Mouse (Mus musculus) spleen, postnatal 14 days (tissue): ENCODE measurements around the gene Osbpl5.

Experiments used
- DNase-seq, 2 experiments: peaks; one replicate each; pipeline ENCODE4 v3.0.0; 2021 to 2022; ENCODE audit warnings: low spot score in 2 of 2

Gene Osbpl5

GRCm38 (mm10) chr7:143755357-143756124, 1.2 kb downstream of the Osbpl5 start:
- DNase-seq: no peak

DNA sequence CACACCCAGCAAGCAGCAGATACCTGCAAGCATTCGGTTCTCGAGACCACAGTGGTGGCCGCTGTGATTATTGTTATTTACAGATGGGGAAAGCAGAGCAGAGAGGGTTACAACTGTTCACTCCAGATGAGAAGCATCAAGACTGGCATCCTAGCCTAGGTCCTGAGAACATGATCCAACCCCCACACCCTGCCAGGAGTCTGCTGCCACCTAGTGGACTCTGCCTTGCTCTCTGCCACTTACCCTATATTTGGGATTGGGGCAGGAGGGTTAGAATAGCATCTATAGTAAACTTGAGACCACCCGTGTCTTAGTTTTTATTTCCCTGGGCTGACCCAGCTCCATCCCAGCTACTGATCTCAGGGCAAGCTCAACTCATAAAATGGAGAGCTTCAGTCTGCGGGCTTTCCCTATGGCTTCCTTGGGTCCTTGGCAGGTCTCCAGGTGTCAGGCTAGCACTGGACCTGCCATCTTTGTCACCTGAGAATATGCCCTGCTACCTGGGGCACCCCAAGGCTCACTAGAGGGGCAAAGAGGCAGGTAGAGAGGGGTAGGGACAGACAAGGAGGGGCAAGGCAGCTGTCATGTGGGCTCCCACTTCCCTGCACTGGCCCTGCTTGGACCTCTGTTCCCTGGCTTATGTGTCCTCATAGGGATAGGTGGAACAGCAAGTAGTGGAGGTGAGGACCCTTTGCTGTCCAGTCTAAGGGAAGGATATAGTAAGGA, 2.6 kb downstream of the Osbpl5 start:
- peak in 1 of 2 experiments; percentile 54 for DNase-seq

- DNase-seq: no peak
Observed at GRCm38 (mm10) chr7:143752606-143753005, 4.2 kb downstream of the Osbpl5 start.

- DNase-seq: no peak
Observed at GRCm38 (mm10) chr7:143752056-143752455, 4.7 kb downstream of the Osbpl5 start.

DNA sequence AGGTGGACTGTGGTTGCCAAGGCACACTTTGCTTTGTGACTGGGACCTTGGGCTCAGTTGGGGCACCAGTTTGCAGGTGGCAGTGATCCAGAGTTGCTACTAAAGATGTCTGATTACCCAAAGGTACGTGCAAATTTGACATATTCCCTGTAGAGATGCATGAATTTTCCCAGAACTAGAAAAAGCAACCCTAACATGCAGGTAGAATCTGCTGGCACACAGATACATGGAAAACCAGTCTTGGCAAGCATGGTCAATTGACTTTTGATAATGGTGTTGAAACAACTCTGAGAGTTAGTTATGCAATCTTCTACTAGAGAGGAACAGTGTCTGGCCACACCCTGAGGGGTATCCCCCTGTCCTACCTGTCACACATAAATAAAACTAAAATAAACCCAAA, 5.4 kb downstream of the Osbpl5 start:
- DNase-seq: no peak

DNA sequence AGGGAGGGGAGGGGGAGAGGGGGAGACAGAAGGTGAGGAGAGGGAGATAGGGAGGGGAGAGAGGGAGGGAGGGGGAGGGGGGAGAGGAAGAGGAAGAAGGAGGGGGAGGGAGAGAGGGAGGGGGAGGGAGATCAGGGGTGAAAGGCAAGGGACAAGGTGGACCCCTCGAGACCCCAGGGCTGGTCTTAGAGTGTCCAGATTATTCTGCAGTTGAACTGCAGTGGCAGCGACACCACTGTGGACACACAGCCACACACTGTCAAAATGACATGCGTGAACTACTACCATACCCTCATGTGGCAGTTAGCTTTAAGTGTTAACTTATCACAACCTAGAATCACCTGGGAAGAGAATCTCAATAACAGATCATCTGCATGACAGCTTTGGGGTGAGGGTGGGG, 7.7 kb downstream of the Osbpl5 start:
- DNase-seq: no peak

DNA sequence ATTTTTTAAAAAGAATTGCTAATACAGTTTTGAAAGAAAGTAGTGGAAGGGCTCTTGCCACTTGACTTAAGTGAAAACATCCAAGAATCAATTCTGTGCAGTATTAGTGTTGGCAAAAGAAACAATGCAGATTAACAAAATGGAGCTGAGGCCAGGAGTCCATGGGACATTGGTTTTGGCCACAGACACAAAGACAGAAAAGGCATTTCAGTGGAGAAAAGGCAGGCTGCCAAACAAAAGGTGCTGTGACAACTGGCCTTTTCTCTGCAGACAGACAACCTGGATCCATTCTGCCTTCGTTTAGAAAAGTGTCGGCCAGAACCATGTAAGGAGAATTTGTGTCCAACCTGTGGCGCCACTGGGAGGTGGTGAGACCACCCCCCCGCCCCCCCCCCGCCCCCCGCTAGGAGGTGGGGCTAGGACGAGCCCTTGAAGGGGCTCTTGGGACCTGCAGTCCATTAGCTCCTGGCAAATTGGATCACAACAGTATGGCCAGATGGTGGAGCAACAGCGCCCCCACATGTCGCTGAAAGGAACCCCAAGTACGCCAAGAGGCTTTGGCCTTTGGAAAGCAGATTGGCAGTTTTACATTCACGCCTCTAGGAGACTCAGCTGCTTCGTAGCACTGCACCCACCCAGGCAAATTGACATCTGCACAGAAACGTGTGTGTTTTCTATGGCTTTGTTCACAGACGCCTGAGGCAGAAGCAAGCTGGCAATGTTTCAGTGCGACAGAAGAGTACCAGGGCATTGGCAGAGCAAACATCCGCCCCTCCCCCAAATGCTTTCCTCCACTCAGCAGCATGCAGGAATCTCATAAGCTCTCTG, 8.5 kb downstream of the Osbpl5 start:
- DNase-seq: peak; percentile 38 to 63

GRCm38 (mm10) chr7:143740653-143741052, 16.1 kb downstream of the Osbpl5 start:
- DNase-seq: no peak

GRCm38 (mm10) chr7:143739511-143740461, 17.0 kb downstream of the Osbpl5 start:
- peak; percentile 19 to 22 for DNase-seq

GRCm38 (mm10) chr7:143738601-143739006, 18.2 kb downstream of the Osbpl5 start:
- no peak for DNase-seq

DNA sequence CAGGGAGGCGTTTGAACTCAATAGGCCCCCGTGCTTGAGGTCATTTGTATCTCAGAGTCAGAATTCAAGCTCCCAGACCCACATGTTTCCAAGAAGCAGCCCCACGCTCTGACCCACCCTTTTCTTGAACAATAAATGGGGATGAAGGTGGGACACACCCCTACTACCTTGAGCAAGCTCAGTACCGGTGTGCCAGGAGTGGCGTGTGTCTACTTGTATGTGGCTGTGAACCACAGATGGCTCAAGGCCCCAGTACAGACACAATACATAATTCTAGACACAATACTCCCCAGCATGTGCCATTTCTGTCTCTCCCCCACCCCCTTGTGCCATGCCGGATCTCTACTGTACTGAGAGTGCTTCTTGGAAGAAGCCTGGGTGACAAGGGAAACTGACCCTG, 18.6 kb downstream of the Osbpl5 start:
- no peak for DNase-seq

DNA sequence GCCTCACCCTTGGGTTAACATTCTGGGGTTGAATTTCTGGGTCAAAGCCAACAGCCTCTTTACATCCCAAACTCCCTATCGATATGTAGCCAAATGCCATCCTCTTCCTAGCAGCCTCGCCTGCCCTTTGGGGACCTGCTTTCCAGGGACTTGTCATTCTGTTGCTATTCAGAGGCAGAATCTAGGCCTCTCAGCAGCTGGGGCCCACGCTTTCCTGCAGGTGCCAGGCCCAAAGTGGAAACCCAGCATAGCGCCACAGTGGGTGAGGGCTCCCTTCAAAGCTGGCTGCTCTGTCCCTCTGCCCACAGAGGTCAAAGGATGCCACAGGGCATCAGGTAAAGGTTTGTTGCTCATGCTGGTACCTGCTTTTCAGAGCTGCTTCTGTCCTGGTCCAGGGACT, 23.0 kb downstream of the Osbpl5 start:
- DNase-seq: no peak

DNA sequence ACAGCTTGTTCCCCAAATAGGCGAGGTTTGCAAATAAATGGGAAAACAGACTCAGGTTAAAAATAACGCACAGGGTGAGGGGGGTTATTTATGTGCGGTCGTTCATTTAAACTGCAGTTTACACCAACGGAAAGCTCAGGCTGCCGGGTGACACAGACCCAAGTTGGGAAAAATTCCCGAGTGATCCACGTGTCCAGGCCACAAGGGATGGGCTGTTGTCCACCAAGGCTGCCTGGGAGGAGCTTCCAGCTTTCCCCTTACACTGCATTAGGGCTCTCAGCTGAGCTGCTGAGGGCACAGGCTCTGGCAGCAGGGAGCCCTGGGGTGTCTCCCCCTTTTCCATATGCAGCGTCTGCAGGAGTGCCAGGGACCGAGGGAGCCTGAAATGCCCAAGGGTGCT, 26.9 kb downstream of the Osbpl5 start:
- DNase-seq: no peak

DNA sequence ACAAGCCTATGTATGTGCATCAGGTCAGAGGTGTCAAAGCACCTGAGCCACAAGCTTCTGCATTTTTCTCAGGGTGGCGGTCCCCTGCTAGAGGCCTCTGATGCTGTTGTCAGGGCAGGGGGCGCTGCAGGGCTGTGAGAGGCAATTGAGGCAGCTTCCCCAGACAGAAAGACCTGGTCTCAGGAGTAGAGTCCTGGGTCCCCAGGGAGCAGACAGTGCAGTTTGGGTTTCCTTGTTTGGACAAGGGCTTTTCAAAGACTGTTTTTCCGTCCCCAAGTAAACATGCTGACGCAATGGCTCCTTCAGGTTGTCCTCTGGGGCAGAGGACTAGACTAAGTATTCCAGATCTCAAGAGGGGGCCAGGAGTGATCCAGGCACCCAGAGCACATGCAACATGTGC, 30.4 kb downstream of the Osbpl5 start:
- no peak for DNase-seq

- no peak for DNase-seq
Observed at GRCm38 (mm10) chr7:143723841-143724240, 32.9 kb downstream of the Osbpl5 start.

DNA sequence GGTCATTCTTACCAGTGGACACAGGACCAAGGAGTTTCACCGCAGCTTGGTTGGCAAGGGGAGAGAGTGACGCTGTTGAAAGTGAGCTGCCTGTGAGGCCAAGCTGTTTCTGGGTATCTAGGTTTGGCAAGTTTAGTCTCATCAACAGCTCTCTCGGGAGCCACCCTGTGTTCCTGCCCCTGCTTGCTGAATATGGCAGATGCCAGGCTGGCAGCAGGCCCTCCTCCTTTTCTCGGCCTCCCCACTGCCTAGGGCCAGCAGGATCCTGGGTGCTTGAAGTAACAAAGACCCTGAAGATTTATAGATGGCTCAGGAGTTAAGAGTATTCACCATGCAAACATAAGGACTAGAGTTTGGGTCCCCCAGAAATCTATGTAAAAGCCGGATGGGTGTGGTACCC, 34.1 kb downstream of the Osbpl5 start:
- no peak for DNase-seq

- DNase-seq: no peak
Observed at GRCm38 (mm10) chr7:143717811-143718210, 39.0 kb downstream of the Osbpl5 start.

DNA sequence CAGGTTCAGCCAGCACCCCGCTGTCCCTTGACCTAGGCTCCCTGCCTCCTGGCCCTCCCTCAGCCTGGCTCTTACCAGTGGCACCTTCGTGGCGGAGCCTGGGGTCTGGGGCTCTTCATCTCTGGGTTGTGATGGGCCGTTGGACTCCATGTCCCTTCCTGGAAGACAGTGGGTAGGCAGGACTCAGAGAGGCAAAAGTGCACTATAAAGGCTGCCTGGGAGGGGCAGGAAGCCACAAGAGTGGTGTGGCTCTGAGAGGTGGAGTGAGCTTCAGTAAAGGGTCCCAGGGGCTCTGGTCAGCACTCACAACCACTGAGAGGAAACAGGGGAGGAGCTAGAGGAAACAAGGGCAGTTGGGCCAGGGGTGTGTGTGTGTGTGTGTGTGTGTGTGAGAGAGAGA, 43.4 kb downstream of the Osbpl5 start:
- peak in 1 of 2 experiments; percentile 7 for DNase-seq

DNA sequence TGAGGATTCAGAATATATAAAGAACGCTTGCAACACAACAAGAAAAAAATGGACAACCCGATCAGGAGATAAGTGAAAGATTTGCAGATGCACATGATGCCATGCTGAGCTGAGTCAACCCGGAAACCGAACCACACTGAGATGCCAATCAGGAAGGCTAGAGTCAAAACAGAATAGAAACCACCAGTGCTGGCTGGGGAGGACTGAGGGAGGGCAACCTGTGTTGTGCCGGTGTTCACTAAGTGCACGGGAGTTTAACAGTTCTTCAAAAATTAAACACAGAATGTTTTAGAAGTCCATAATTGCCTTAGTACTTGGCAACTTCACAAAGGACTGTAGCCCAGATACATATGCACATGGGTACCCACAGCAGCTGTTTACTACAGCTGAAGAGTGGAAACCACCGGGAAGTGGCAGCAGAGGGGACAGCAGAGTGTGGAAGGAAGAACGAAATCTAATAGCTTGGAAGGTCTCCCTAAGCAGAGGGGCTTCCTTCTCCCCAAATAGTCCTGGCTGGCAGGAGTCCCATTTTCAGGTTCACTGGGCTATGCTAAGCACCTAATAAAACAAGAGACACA, 43.9 kb downstream of the Osbpl5 start:
- peak in 1 of 2 experiments; percentile 8 for DNase-seq

DNA sequence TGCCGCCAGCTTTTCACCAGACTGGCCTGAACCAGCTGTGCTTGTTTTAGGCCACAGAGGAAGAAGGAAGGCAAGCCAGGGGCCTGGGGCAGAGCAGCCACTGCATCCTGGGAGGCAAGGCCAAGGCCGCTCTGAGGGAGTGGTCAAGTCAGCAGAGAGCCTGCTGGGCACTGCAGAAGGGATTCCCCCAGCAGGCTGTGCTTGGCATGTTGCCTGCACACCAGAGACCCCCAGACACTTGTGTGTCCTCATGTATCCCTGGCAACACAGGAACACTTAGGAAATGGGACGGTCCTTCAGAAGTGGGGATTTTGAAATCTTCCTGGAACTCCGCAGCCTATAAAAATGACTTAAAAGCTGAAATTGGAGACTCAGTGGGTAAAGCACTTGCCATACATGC, 44.8 kb downstream of the Osbpl5 start:
- DNase-seq: no peak

- DNase-seq: no peak
Observed at GRCm38 (mm10) chr7:143711381-143711780, 45.4 kb downstream of the Osbpl5 start.
